Mouse (Mus musculus): ENCODE results near the gene Clec1b.

GRCm38 (mm10) chr6:129363942-129364341 is 33.2 kb upstream of the Clec1b start:
- TF ChIP-seq POLR2A (IDR thresholded peaks at IDR 0.05; ENCODE audit: borderline replicate concordance, insufficient read depth, low read length) (no peak), CTCF (IDR thresholded peaks at IDR 0.05; ENCODE audit: borderline replicate concordance, insufficient read depth, low read depth, low read length) (no peak)
